Mouse (Mus musculus): ENCODE data around the gene Knstrn.

- TF ChIP-seq CTCF (IDR thresholded peaks at IDR 0.05; ENCODE audit: insufficient read depth, low read depth, low read length) (no peak), POLR2A (IDR thresholded peaks at IDR 0.05; ENCODE audit: insufficient read depth, low read depth, low read length) (no peak)
These were observed 37.5 kb upstream of the Knstrn start for GRCm38 (mm10) chr2:118776295-118776694.
